In the genomic region with DNA sequence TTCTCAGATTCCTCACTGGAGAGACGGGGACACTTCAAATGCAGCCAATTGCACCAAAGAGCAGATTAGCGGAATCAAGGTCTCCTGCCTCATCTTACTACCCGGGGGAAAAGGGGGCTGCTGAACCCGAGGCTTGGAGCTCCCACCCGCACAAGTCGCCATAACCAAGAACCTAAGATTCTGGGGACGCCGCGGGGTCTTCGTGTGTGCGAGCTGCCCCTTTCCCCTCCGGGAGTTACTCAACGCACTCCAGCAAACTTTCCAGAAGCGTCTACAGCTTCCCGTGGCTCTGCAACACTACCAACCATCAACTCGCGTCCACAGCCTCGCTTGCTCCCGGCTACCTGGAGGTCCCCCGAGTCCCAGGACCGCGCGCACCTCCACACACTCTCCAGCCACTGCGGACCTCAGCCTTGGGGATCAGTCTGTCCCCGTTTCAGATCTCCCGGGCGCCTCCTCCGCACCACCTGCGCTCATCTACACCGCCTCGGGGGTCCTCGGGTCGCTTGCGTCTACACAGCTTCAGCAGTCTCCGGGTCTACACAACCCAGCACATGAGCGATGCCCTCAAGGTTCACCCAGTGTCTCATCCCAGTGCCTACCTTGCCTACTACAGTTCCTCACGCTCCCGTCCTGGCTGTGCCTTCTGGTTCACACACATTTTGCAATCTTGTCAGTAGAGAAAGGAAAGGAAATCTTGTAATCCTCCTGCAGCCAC, we compare ENCODE assay signal across 8 mouse cellular contexts. TPM values are rescaled to one million over a fixed set of nuclear protein-coding genes. Genes with fewer than 3 reads are reported as not detected.
DNase-seq lines count a peak whose midpoint lies in the region; ATAC-seq and TF ChIP-seq lines count a peak whose summit lies in the region.

No protein-coding gene starts in this region.

- peak overlapping the region; percentile 48 for H3K4me3 ChIP-seq in heart, embryonic 13.5 days
- H3K4me3 ChIP-seq in MEL (ENCODE audit: control insufficient read depth in 1 of 2, insufficient read depth in 1 of 2, low read depth in 2 of 2, low read length in 2 of 2), result peak overlapping the region; percentile 30 to 68
- H3K4me3 ChIP-seq in forebrain, embryonic 14.5 days (ENCODE audit: low read depth, low read length), result peak overlapping the region; percentile 43
- H3K4me3 ChIP-seq in limb, embryonic 13.5 days, result peak overlapping the region; percentile 59
- peak overlapping the region; percentile 46 for H3K4me3 ChIP-seq in neural tube, embryonic 15.5 days (replicated peaks)

- no peaks in the 10 kb centered on the region for H3K79me2 ChIP-seq in MEL (ENCODE audit: control insufficient read depth, insufficient read depth, low read length, poor library complexity)

- peak overlapping the region; percentile 86 for H3K4me2 ChIP-seq in heart, embryonic 13.5 days
- peak overlapping the region; percentile 92 for H3K4me2 ChIP-seq in forebrain, embryonic 14.5 days (ENCODE audit: low read length)
- H3K4me2 ChIP-seq in limb, embryonic 13.5 days (replicated peaks), result peak overlapping the region; percentile 94
- peak overlapping the region; percentile 92 for H3K4me2 ChIP-seq in neural tube, embryonic 15.5 days

- TF ChIP-seq POLR2A in MEL (IDR thresholded peaks at IDR 0.05; ENCODE audit: control insufficient read depth in 1 of 2, insufficient read depth in 1 of 2, low read depth in 1 of 2, low read length in 2 of 2, poor library complexity in 1 of 2), result no peak

- peaks cover 61% of the 10 kb centered on the region for H3K27me3 ChIP-seq in heart, embryonic 13.5 days (replicated peaks)
- H3K27me3 ChIP-seq in MEL (ENCODE audit: control insufficient read depth in 1 of 2, insufficient read depth in 2 of 2, low read length in 2 of 2), result peaks cover 0 to 2% of the 10 kb centered on the region in 2 experiments; a peak in 2 of 4 replicates
- peaks cover 5% of the 10 kb centered on the region; the same call in 1 of the 2 replicates for H3K27me3 ChIP-seq in forebrain, embryonic 14.5 days (replicated peaks; ENCODE audit: control insufficient read depth, insufficient read depth, low read length)
- H3K27me3 ChIP-seq in limb, embryonic 13.5 days, result peaks cover 31% of the 10 kb centered on the region
- H3K27me3 ChIP-seq in neural tube, embryonic 15.5 days (replicated peaks), result peaks cover 18% of the 10 kb centered on the region

- H3K4me1 ChIP-seq in heart, embryonic 13.5 days, result peaks cover 47% of the 10 kb centered on the region
- peaks cover 0 to 10% of the 10 kb centered on the region in 2 experiments; a peak in 2 of 4 replicates for H3K4me1 ChIP-seq in MEL (ENCODE audit: control insufficient read depth in 1 of 2, insufficient read depth in 2 of 2, low read length in 2 of 2)
- H3K4me1 ChIP-seq in forebrain, embryonic 14.5 days (ENCODE audit: control insufficient read depth, insufficient read depth, low read length), result peaks cover 65% of the 10 kb centered on the region
- peaks cover 70% of the 10 kb centered on the region for H3K4me1 ChIP-seq in limb, embryonic 13.5 days
- peaks cover 83% of the 10 kb centered on the region for H3K4me1 ChIP-seq in neural tube, embryonic 15.5 days

- no peak for TF ChIP-seq CTCF in MEL (IDR thresholded peaks at IDR 0.05 in 2 of 3, conservative IDR thresholded peaks at IDR 0.05 in 1 of 3; ENCODE audit: control insufficient read depth in 1 of 3, insufficient read depth in 1 of 3, low read depth in 2 of 3, low read length in 3 of 3, poor library complexity in 1 of 3, severe bottlenecking in 1 of 3)

- WGBS in heart, embryonic 13.5 days, result 1% methylated on average over 38 of the region's 38 CpGs
- under 1% methylated on average over 38 of the region's 38 CpGs for WGBS in forebrain, embryonic 14.5 days
- under 1% methylated on average over 38 of the region's 38 CpGs for WGBS in limb, embryonic 13.5 days
- WGBS in neural tube, embryonic 15.5 days, result under 1% methylated on average over 38 of the region's 38 CpGs

- H3K27ac ChIP-seq in heart, embryonic 13.5 days (replicated peaks), result no peak overlapping the region
- H3K27ac ChIP-seq in MEL (ENCODE audit: control insufficient read depth, low read depth, low read length), result no peak overlapping the region
- H3K27ac ChIP-seq in forebrain, embryonic 14.5 days (ENCODE audit: low read depth, low read length), result 0 out of 2 replicates have a peak overlapping the region, but pooled peaks have one; percentile 14
- no peak overlapping the region for H3K27ac ChIP-seq in limb, embryonic 13.5 days
- no peak overlapping the region; the same call in 1 of the 2 replicates for H3K27ac ChIP-seq in neural tube, embryonic 15.5 days (replicated peaks)

- TF ChIP-seq RAD21 in MEL (IDR thresholded peaks at IDR 0.05; ENCODE audit: low read depth, low read length), result no peak

- H3K36me3 ChIP-seq in heart, embryonic 13.5 days, result no peaks in the 10 kb centered on the region
- no peaks in the 10 kb centered on the region for H3K36me3 ChIP-seq in MEL (ENCODE audit: control insufficient read depth in 1 of 2, insufficient read depth in 2 of 2, low read length in 2 of 2)
- no peaks in the 10 kb centered on the region for H3K36me3 ChIP-seq in forebrain, embryonic 14.5 days (ENCODE audit: control insufficient read depth, insufficient read depth, low read length)
- H3K36me3 ChIP-seq in limb, embryonic 13.5 days, result no peaks in the 10 kb centered on the region
- H3K36me3 ChIP-seq in neural tube, embryonic 15.5 days, result no peaks in the 10 kb centered on the region

- ATAC-seq in heart, embryonic 13.5 days (ENCODE audit: extremely low read depth, insufficient number of reproducible peaks, low FRiP score, low TSS enrichment), result no peak
- no peak for ATAC-seq in forebrain, embryonic 14.5 days
- ATAC-seq in limb, embryonic 13.5 days (ENCODE audit: low FRiP score, low read depth), result no peak
- no peak for ATAC-seq in neural tube, embryonic 15.5 days (ENCODE audit: low FRiP score)

- no peak for TF ChIP-seq EP300 in MEL (IDR thresholded peaks at IDR 0.05; ENCODE audit: low read depth in 1 of 2, low read length in 2 of 2)

- H3K9ac ChIP-seq in heart, embryonic 13.5 days, result peak overlapping the region; percentile 70
- peak overlapping the region; percentile 30; the same call in 1 of the 2 replicates for H3K9ac ChIP-seq in MEL (ENCODE audit: control insufficient read depth, low read depth, low read length, poor library complexity, severe bottlenecking)
- H3K9ac ChIP-seq in forebrain, embryonic 14.5 days (ENCODE audit: low read length), result peak overlapping the region; percentile 63
- H3K9ac ChIP-seq in limb, embryonic 13.5 days, result peak overlapping the region; percentile 73
- H3K9ac ChIP-seq in neural tube, embryonic 15.5 days (replicated peaks), result peak overlapping the region; percentile 40; the same call in 1 of the 2 replicates

- DNase-seq in heart, postnatal 4 days, result no peak
- DNase-seq in MEL (ENCODE audit: low read depth, low spot score), result no peak
- DNase-seq in forebrain, embryonic 14.5 days (ENCODE audit: low spot score), result no peak
- no peak for DNase-seq in urinary bladder, postnatal 14 days (ENCODE audit: low spot score)
- DNase-seq in layer of hippocampus, postnatal 14 days (ENCODE audit: low spot score in 2 of 2), result no peak

- no peaks in the 10 kb centered on the region for H3K9me3 ChIP-seq in heart, embryonic 13.5 days
- H3K9me3 ChIP-seq in MEL (replicated peaks; ENCODE audit: insufficient read depth, low read length), result no peaks in the 10 kb centered on the region
- no peaks in the 10 kb centered on the region for H3K9me3 ChIP-seq in forebrain, embryonic 14.5 days (replicated peaks; ENCODE audit: control insufficient read depth, low read length)
- H3K9me3 ChIP-seq in limb, embryonic 13.5 days, result no peaks in the 10 kb centered on the region
- H3K9me3 ChIP-seq in neural tube, embryonic 15.5 days (replicated peaks), result no peaks in the 10 kb centered on the region

TF ChIP-seq in MEL, 35 proteins besides CTCF, POLR2A, EP300 and RAD21 (continues in another document):
- TF ChIP-seq ZMIZ1 (IDR thresholded peaks at IDR 0.05; ENCODE audit: low read depth, low read length), result no peak
- TF ChIP-seq ZC3H11A (IDR thresholded peaks at IDR 0.05; ENCODE audit: low read depth, low read length), result no peak
- no peak for TF ChIP-seq POLR2AphosphoS2 (IDR thresholded peaks at IDR 0.05; ENCODE audit: low read length)
- TF ChIP-seq SIN3A (IDR thresholded peaks at IDR 0.05; ENCODE audit: low read length), result no peak
- no peak for TF ChIP-seq TAL1 (IDR thresholded peaks at IDR 0.05; ENCODE audit: low read length)
- no peak for TF ChIP-seq USF1 (IDR thresholded peaks at IDR 0.05; ENCODE audit: low read depth, low read length)
- TF ChIP-seq SMC3 (IDR thresholded peaks at IDR 0.05; ENCODE audit: low read depth, low read length), result no peak
- no peak for TF ChIP-seq HCFC1 (IDR thresholded peaks at IDR 0.05; ENCODE audit: low read depth, low read length)
- TF ChIP-seq TBP (IDR thresholded peaks at IDR 0.05; ENCODE audit: low read depth, low read length), result no peak
- TF ChIP-seq ZKSCAN1 (IDR thresholded peaks at IDR 0.05; ENCODE audit: low read depth, low read length), result no peak
- no peak for TF ChIP-seq MYB (IDR thresholded peaks at IDR 0.05; ENCODE audit: low read depth, low read length)
- no peak for TF ChIP-seq MEF2A (IDR thresholded peaks at IDR 0.05; ENCODE audit: extremely low read depth, insufficient replicate concordance, low read depth, low read length, poor library complexity, severe bottlenecking)

RNA-seq across cellular contexts. Expression of a gene that starts 0.5 kb away (rescaled TPM):
- 4.6 and 4.8 TPM in 2 replicates for polyA plus RNA-seq in heart, embryonic 13.5 days (2015; fragmentation: Nextera tagmentation; extraction: Ambion mirVana)
- total RNA-seq in heart, postnatal 4 days (2021), result 10 to 100 TPM; 71.1 to 78.7 TPM
- total RNA-seq in MEL (2012; rRNA removed), result 84.9 and 91.8 TPM in 2 replicates
- 10 to 100 TPM; 34.7 to 92.0 TPM for polyA plus RNA-seq in MEL (2012; ENCODE audit: insufficient read depth in 1 of 2, insufficient read length in 2 of 2, low read depth in 1 of 2, low replicate concordance in 2 of 2, missing spikeins in 1 of 2)
- polyA plus RNA-seq in forebrain, embryonic 14.5 days (2014; fragmentation: Nextera tagmentation; extraction: Ambion mirVana), result 17.1 and 17.4 TPM in 2 replicates
- 13.9 and 14.3 TPM in 2 replicates for polyA plus RNA-seq in limb, embryonic 13.5 days (2015; fragmentation: Nextera tagmentation; extraction: Ambion mirVana)
- polyA plus RNA-seq in neural tube, embryonic 15.5 days (2015; fragmentation: Nextera tagmentation; extraction: Ambion mirVana), result 11.2 and 11.5 TPM in 2 replicates
- total RNA-seq in layer of hippocampus, postnatal 14 days (2021), result 100 to 1,000 TPM; 155 to 157 TPM

RNA-seq across cellular contexts. Expression of a gene that starts 45.9 kb away (rescaled TPM):
- 2.0 and 2.1 TPM in 2 replicates for polyA plus RNA-seq in heart, embryonic 13.5 days (2015; fragmentation: Nextera tagmentation; extraction: Ambion mirVana)
- 1 to 10 TPM in 1 of 2 experiments, under 1 TPM in 1; 0.98 to 1.4 TPM for total RNA-seq in heart, postnatal 4 days (2021)
- 4.8 and 7.4 TPM in 2 replicates for total RNA-seq in MEL (2012; rRNA removed)
- 10 to 100 TPM in 1 of 2 experiments, not detected in 1; 10.5 TPM for polyA plus RNA-seq in MEL (2012; ENCODE audit: insufficient read depth in 1 of 2, insufficient read length in 2 of 2, low read depth in 1 of 2, low replicate concordance in 2 of 2, missing spikeins in 1 of 2)
- polyA plus RNA-seq in forebrain, embryonic 14.5 days (2014; fragmentation: Nextera tagmentation; extraction: Ambion mirVana), result 1.2 and 2.0 TPM in 2 replicates
- polyA plus RNA-seq in limb, embryonic 13.5 days (2015; fragmentation: Nextera tagmentation; extraction: Ambion mirVana), result 3.4 TPM in 2 replicates
- polyA plus RNA-seq in neural tube, embryonic 15.5 days (2015; fragmentation: Nextera tagmentation; extraction: Ambion mirVana), result 1.7 and 2.5 TPM in 2 replicates
- 1 to 10 TPM; 2.3 to 2.4 TPM for total RNA-seq in layer of hippocampus, postnatal 14 days (2021)
